Mouse (Mus musculus) subcutaneous adipose tissue, adult 2 months (tissue): ENCODE measurements around the gene Fndc3c1. TPM values are rescaled to one million over a fixed set of nuclear protein-coding genes. Genes with fewer than 3 reads are reported as not detected.

Experiments
- polyA plus RNA-seq: library from polyadenylated mRNA; depleted of rRNA; stranded (reverse); fragments of >200 nt; gene quantifications from 2 replicates; pipeline ENCODE4 v1.2.3, GENCODE M21; 2012; ENCODE audit warnings: low replicate concordance; rRNA removed

Gene Fndc3c1
- 0.04 TPM in 1 of 2 replicates, not detected in the other for polyA plus RNA-seq

GRCm38 (mm10) chrX:106485101-106485651, at the start of gene Fndc3c1:
Fndc3c1 (minus strand) TSS chrX:106485401.

Other genes with a start within 250 kb of the Fndc3c1 start
- gene Fnd3c2, start 230.0 kb downstream of the Fndc3c1 start, polyA plus RNA-seq: not detected in 2 replicates
- 0.07 and 0.14 TPM in 2 replicates for gene Gm5127, start 97.8 kb upstream of the Fndc3c1 start, polyA plus RNA-seq
- 2.7 and 4.0 TPM in 2 replicates for gene Cysltr1, start 118.3 kb upstream of the Fndc3c1 start, polyA plus RNA-seq